Mouse (Mus musculus): ENCODE data around the gene Grip2.

The Grip2 gene

DNA sequence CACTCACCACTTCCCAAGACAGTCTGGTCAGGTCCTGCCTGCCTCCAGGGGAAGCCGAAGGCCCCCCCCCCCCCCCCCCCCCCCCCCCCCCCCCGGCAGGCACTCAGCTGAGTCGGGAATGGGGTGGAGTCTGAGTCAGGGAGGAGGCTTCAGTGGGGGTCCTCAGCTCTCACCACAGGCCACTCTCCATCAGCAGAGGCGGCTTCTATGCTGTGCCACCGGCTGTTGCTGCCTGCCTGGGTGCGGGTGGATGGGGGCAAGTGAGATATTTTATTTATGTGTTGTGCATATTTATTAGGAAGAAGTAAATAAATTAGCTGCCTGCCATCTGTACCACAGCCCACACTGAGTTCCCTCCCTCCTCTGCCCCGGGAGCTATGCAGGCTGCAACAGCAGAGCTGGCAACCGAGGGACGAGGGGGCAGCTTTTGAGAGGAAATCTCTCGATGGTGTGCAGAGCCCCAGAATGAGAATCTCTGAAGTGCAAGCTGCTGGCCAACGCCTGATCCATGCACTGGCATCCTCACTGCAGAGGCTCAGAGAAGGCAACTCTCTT is at the start of gene Grip2:
Grip2 (minus strand) TSS at position 235 of the 555 bp plus-strand sequence.
- peak; percentile 32 to 41 for DNase-seq (ENCODE audit: low spot score in 2 of 2)

DNA sequence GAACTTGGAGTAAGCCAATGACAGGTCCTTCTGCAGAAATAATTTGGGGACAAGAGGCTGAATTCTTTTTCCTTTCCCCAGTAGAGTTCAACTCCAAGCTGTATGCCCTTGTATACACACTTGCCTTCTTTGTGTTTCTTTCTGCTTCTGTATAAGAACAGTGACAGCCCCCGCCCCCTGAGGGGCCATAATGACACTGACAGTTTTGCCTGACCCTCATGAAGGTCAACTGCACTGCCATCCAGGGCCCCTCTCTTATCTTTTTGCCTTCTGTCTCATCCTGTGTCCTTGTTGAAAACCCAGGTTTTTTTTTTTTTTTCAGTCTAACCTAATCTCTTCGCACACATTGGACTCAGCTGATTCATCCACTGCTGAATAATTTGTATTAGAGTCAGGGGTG is 45.7 kb upstream of the Grip2 start:
- no peak for DNase-seq (ENCODE audit: low spot score in 2 of 2)

DNA sequence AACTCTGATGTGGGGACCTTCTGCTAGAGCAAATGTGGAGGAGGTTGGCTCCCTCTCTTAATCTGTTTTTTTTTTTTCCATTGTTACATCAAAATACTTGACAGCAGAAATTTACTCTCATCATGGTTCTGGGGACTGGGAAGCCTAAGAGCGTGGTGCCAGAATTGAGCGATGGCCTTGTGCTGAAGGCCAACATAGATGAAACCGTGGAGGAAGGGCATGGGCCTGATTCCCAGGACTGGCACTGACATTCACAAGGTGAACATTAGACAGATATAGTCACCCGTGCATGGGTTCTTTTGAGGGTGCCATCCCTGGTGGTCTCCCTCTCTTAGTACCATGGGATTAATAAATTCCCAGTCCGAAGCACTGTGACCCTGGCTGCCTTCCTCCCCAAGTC is 41.0 kb upstream of the Grip2 start:
- no peak for DNase-seq (ENCODE audit: low spot score in 2 of 2)

DNA sequence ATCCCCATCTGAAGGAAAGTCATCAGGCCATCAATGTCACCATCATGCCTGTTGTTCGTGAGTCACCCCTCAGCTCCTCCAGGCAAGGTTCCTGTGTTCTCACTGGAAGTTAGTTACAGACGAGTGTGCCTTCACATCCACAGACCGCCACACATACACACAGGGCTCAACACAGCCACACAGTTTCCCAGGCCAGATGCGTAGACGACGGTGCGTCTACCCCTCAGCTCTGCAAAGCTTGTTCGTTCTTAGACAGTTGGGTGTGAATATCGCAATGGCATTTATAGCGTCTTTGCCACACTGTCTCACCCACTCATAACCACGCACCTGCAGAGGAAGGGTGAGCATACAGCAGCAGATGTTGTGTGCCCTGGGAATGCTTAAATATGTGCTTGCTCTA is 38.6 kb upstream of the Grip2 start:
- DNase-seq (ENCODE audit: low spot score in 2 of 2), result peak; percentile 62 to 67

DNA sequence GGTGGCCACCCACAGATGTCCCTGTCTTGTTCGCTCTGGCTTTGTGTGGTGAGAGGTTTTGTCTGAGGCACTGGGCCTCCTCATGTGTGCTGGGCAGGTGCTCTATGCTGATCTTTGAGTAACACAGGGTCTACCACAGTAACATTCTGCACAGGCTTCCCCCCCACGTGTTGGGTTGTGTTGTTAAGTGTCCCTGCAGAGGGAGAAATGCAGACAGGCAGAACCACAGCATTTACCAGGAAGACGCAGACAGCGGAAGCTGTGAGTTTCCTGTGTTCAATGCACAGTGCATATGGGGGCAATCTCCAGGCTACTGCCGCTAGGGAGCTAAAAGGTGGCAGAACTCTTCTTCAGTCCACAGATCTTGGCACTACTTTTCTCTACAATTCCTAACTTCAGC is 37.5 kb upstream of the Grip2 start:
- no peak for DNase-seq (ENCODE audit: low spot score in 2 of 2)

DNA sequence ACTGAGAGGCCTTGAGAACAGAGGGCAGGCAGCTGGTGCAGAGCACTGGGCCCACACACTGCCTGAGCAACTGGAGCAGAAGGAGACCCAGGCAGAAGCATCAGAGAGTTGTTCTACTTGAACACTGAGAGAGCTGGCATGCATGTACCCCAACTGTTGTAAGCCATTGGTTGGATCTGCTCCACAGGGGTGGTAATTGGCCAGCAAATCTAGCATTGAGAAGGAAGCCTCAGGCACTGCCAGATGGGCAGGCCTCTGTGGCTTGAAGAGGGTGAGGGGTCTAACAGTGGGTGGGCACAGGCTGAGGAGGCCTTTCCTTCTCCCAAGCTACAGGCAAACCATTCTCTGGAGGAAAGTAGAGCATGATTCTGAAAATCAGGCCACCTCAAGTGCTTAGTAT is 35.8 kb upstream of the Grip2 start:
- DNase-seq (ENCODE audit: low spot score in 2 of 2), result no peak

DNA sequence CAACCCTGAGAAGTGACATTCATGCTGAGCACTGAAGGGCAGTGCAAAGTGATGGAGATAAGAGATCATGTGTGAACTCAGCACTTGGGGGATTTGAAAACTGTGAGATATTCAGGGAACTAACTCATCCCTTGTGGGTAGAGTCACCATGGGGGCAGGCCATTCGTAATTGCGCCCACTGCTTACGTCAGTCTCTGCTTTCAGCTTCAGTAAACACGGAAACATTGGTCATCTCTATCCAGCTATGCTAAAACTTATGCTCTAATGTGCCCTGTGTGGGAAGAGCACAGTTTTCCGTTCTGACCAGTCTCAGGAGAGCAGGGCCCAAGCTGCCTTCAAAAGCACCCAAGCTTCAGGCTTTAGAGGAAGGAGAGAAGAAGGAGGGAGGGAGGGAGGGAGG is 31.3 kb upstream of the Grip2 start:
- no peak for DNase-seq (ENCODE audit: low spot score in 2 of 2)

DNA sequence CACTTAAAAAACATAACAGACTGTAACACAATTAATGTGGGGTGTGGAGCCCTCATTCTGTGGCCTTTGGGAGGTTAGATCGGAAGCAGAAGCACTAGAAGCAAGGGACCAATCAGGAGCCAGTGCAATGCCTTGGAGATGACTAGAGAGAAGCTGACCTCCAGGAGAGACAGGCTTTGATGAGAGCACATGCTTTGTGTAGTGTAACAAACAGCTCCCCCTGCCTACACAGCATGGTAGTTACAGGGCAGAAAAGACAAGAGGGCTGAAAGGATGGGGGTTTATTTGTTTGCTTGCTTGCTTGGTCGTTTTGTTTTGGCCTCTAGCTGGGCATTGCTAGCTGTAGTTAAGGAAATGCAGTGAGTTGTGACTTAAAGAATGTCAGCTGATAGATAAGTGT is 25.5 kb upstream of the Grip2 start:
- DNase-seq (ENCODE audit: low spot score in 2 of 2), result no peak

DNA sequence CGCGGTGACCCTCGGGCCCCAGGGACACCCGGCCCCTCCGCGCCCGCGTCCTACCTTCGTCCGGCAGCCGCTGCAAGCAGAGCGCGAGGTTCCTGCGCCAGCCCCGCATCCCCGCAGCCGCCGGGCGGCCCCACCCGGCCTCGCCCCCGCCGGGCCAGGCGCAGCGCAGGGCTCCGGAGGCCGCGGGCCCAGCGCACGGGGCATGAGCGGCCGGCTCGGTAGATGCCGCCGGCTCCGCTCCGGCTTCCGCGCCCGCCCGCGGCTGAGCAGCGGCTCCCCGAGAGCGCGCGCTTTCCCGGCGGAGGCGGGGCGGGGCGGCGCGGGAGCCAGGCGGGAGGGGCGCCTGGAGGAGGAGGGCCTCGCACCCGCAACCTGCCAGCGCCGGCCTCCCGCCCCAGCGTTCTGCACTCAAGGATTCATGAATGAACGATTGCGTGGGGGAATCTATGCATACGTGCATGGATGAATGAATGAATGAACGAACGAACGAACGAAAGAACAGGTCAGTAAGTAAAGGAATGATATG is 16.6 kb upstream of the Grip2 start:
- DNase-seq (ENCODE audit: low spot score in 2 of 2), result no peak

DNA sequence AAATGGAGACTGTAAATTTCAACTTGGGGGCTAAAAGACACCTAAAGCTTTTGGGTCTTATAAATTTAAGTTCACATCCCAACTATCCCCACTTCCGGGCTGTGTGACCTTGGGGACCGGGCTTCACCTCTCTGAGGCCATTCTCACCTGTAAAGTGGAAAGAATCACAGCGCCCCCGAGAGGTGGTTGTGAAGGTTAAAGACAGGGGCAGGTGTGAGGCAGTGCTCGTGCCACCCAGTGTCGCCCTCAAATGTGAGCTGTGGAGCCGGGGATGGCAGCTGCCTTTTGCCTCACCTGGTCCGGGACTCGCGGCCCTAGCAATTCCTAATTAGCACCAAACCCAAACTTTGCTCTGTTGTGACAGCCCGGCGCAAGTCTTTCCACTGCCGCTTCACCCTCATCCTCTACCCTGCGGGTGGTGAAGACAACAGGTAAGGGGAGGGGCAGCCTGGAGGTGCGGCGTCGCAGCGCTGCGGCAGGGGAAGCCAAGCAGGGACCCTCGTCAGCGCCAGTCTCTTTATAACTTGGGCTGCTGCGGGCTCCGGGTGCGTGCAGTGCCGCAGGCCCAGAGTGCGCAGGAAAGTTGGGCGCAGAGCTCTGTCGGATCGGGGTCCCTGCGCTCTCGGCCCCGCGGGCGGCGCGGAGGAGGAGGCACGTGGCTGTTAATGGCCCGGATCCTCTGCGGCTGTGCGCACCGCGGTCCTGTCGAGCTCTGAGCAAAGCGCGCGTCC is 16.0 kb upstream of the Grip2 start:
- DNase-seq (ENCODE audit: low spot score in 2 of 2), result no peak

DNA sequence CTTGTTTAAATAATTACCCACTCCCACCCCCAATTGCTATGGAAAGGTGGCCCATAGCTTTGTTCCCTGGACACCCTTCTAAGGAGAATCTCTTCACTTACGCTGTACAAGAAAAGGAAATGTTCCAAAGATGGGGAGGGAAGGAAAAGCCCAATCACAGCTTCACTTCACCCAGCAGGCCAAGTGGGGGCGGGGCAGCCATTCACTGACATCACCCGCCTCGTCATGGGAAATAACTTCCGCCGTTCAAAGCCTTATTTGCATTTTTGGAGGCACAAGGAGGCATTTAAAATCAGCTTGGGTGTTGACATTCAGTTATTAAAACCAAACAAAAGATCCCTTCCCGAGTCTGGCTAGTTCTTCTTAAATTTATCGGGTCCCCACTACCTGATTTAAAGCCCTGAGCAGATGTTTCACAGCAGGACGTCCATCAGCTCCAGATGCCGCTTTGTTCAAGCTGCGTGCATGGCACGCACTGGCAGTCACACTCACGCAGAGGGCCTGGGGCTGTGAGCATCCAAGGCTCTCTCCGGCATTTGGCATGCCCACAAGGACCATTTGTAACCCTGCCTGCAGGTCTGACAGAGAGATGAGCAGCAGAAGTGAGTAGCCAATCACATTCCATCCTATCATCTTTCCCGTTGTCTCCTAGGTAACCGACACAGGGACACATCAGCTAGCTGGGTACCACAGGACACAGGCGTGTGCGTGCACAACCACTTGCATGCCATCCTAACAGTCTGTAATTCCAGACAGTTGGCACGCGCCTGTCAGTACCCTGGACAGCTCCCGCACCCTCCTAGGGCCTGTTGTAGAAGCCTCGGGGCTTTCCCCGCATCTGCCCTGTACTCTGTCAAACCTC is 12.2 kb upstream of the Grip2 start:
- peak; percentile 63 to 66 for DNase-seq (ENCODE audit: low spot score in 2 of 2)

DNA sequence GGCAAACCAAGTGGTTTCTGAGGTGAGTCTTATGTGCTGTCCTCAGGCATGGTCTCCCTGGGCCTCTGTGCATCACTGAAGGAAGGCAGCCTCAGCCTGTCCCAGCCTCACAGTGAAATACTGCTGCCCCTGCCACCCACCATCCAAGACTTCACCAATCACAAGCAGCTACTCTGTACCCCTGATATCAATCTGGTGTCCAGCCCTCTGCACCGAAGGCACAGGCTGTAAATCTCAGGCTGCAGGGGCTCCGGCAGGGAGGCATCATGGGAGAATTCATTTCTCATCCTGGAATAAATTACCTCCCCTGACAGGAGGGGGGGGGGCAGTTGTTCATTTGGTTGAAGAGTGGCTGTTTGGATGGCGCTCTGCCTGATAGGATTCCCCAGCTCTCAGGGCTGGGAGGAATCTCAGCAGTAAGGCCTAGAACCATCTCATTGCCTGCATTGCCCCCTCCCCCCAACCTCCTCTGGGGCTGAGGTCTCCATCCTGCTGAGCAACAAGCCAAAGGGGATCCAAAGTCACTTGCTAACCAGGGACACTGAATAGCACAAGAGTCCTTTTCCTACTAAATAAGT is 5.9 kb upstream of the Grip2 start:
- DNase-seq (ENCODE audit: low spot score in 2 of 2), result no peak

DNA sequence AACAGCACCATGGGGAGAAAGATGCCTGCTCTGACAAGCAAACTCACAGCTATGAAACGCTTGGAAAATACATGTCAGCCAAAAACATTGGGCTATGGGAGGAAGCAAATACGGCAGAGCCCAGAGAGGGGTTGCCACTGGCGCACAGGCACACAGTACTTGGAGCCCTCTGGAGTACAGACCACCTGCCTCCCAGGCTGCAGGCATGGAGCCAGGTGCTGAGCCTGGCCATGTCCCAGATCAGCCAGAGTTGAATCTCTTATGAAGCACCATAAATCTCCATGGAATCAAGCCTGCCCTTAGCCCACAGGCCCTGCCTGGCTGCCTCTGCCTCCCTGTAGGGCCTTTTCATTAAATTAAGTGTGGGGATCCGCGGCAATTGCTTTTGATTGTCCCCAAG is 876 bp upstream of the Grip2 start:
- no peak for DNase-seq (ENCODE audit: low spot score in 2 of 2)

DNA sequence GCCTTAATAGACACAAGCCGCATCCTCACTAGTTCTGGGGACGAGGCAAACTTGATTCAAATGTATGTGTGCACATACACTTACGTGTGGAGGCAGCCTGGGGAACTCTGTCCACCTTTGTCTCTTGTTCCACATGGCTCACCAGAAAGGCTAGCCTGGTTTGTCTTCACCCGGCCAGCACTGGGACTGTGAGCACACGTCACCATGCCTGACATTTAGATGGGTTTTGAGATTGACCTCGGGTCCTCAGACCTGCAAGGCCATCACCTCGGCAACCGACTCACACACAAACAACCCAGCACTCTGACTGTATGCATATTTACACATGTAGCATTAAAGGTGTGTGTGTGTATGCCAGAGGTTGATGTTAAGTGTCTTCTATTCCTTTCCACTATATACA is 8.8 kb downstream of the Grip2 start:
- no peak for DNase-seq (ENCODE audit: low spot score in 2 of 2)

DNA sequence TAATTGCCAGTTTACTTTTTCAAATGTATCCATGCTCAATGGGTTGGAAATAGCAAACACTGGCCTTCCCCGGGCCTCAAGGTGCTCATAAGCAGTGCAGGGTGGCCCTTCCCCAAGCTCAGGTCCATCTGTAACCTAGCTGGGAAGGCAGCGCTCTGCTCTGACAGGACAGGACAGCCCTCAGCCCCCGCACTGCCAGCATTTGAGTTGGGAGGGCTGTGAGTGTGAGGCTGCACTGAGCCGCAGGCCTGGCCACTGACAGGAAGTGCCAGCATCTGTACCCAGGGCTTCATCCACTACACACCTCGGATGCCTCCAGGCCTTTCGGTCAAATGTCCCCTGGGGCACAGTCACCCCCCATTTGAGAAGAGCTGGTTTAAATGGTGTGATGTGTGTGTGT is 11.1 kb downstream of the Grip2 start:
- no peak for DNase-seq (ENCODE audit: low spot score in 2 of 2)

DNA sequence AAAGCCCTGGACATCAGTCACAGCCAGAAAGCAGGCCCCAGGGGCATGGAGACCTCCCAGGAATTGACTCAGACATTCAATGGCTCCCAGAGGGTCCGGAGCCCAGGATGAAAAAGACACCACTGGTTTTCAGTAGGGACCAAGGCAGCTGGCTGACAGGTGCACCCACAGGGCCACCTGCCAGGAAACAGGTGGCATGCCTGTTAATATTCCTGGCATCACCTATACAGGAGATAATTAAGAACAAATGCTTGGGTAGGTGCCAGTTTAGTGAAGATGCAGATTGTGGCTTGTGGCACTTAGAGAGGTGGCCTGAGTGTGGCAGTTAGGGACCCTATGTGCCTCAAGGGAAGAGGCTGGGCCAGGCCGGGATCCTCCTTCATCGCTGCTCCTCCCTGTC is 13.4 kb downstream of the Grip2 start:
- no peak for DNase-seq (ENCODE audit: low spot score in 2 of 2)

DNA sequence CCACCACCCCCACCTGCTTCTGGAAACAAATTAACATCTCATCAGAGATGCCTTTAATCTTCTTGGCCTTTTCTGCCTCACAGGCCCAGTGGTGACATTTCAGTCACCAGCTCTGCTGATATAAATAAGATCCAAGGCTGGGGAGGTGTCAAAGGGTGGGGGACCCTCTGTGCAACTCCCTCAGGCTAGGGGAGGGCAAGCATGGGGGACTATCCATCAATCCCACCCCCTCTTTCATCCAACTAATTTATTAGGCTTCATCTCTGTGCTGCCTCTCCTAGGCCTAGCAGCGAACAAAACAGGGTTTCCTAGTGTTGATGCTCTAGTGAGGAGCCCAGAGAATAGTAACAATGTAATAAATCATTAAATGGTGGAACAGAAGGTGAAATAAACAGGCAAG is 17.0 kb downstream of the Grip2 start:
- DNase-seq (ENCODE audit: low spot score in 2 of 2), result no peak

DNA sequence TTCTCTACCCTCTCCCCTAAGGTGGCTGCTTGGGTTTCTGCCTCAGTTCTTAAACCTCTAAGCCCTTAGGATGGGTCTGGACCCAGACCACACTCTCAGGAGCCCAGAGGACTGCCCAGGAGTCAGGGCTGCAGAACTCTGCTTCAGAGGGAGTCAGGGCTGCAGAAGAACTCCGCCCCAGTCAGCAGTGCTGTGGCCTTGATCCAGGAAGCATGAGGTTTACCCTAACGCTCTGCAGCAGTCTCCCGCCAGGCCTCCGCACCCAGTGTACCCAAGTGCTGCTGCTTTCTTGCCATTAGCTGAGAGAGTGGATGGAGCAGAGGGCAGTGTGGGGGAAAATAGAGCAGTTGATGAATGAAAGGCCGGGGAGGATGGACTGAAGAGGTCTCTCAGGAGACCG is 19.0 kb downstream of the Grip2 start:
- no peak for DNase-seq (ENCODE audit: low spot score in 2 of 2)

DNA sequence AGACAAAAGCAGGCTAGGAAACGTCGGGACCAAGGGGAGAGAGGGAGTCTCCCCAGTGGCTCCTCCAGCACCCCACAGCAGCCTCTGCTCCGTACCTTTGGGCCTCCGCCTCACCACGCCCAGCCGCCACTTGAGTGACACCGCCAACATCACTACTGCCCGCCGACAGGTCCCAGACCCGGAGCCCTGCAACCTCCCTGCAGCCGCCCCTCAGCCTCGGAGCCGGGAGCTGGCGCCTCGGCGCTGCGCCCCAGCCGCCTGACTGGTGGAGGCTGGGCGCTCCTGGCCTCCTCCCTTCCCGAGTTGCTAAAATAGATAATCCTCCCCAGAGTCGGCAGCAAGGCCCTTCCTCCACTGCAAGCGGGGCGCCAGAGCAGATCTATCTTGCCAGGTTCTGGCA is 19.9 kb downstream of the Grip2 start:
- DNase-seq (ENCODE audit: low spot score in 2 of 2), result peak; percentile 40 to 50

DNA sequence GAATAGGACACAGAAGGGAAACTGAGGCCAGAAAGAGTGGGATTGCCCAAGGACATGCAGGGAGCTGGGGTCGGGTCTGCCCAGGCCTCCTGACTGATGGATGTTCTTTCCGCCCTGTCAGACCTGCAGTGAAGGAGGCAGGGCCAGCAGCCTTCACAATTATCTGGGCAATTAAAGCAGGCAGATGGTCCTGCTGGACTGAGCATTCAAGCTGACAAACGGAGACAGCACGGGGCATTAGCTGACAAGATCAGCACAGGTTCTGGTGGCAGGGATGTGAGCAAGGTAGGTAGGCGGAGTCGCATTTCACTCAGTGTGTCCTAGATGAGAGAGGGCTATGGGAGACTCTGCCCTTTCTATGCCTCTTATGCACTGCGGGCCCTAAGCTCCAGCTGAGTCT is 22.9 kb downstream of the Grip2 start:
- no peak for DNase-seq (ENCODE audit: low spot score in 2 of 2)

DNA sequence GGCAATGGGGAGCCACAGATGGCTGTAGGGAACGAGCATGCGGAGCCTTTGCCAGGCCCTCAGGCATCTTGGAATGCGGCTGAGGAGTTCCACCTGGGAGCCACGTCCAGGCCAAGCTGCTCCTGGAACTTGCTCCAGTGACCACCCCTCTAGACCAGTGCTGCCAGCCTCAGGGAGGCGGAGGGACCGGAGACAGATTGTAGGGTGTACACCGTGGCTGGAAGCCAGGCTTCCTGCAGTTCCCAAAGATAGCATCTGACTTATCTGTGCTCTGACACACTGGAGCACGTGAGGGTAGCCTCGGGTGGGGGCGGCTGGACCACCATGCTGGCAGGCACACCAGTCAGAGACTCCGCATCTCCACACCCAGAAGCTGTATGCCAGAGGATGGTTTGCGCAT is 28.6 kb downstream of the Grip2 start:
- peak; percentile 34 to 43 for DNase-seq (ENCODE audit: low spot score in 2 of 2)

DNA sequence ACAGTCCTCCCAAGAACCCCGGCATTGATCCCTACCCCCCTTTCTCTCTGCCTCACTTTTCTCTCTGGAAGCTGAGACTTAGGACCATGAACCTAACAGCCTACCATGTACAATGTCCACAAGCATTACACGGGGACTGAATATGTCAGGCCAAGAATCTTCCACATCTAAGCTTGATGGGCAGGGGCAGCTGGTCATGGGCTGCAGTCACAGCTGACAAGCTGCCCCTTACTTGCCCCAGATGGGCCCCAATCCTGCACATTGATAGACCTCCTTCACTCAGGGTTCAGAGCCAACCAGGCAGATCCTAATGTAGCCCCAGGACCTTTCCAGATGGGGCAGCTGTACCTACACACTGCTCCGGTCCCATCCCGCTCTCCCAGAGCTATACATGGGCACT is 30.3 kb downstream of the Grip2 start:
- no peak for DNase-seq (ENCODE audit: low spot score in 2 of 2)

All from right cerebral cortex, postnatal 36 days (tissue).